Mouse (Mus musculus): ENCODE measurements around the gene Serinc3. TPM values are rescaled to one million over a fixed set of nuclear protein-coding genes. Genes with fewer than 3 reads are reported as not detected.

Gene Serinc3
- total RNA-seq, 1 experiment from 2014 or later, result 769 TPM

GRCm38 (mm10) chr2:163606161-163606560 is 38.8 kb downstream of the Serinc3 start:
- ATAC-seq (ENCODE audit: extremely low read depth, insufficient number of reproducible peaks, low FRiP score, poor library complexity, severe bottlenecking), result no peak

GRCm38 (mm10) chr2:163602101-163602971 is 42.6 kb downstream of the Serinc3 start, which contains the start of gene Ttpal:
Gene Ttpal (plus strand): TSS chr2:163602314.
- ATAC-seq (ENCODE audit: extremely low read depth, insufficient number of reproducible peaks, low FRiP score, poor library complexity, severe bottlenecking), result peak; percentile 84

- ATAC-seq (ENCODE audit: extremely low read depth, insufficient number of reproducible peaks, low FRiP score, poor library complexity, severe bottlenecking), result no peak
These were observed 43.2 kb downstream of the Serinc3 start for GRCm38 (mm10) chr2:163601712-163602100.

GRCm38 (mm10) chr2:163601066-163601465 is 43.9 kb downstream of the Serinc3 start:
- ATAC-seq (ENCODE audit: extremely low read depth, insufficient number of reproducible peaks, low FRiP score, poor library complexity, severe bottlenecking), result no peak

- peak; percentile 28 for ATAC-seq (ENCODE audit: extremely low read depth, insufficient number of reproducible peaks, low FRiP score, poor library complexity, severe bottlenecking)
These were observed 45.7 kb downstream of the Serinc3 start for GRCm38 (mm10) chr2:163599226-163599625.

- ATAC-seq (ENCODE audit: extremely low read depth, insufficient number of reproducible peaks, low FRiP score, poor library complexity, severe bottlenecking), result peak; percentile 39; the same call in 1 of the 2 replicates
These were observed 47.3 kb downstream of the Serinc3 start for GRCm38 (mm10) chr2:163597661-163598060.

GRCm38 (mm10) chr2:163596873-163597155 is 48.1 kb downstream of the Serinc3 start:
- ATAC-seq (ENCODE audit: extremely low read depth, insufficient number of reproducible peaks, low FRiP score, poor library complexity, severe bottlenecking), result no peak

GRCm38 (mm10) chr2:163596057-163596872 is 48.7 kb downstream of the Serinc3 start:
- no peak for ATAC-seq (ENCODE audit: extremely low read depth, insufficient number of reproducible peaks, low FRiP score, poor library complexity, severe bottlenecking)

GRCm38 (mm10) chr2:163595119-163595518 is 49.8 kb downstream of the Serinc3 start:
- ATAC-seq (ENCODE audit: extremely low read depth, insufficient number of reproducible peaks, low FRiP score, poor library complexity, severe bottlenecking), result no peak

- ATAC-seq (ENCODE audit: extremely low read depth, insufficient number of reproducible peaks, low FRiP score, poor library complexity, severe bottlenecking), result no peak
These were observed 51.2 kb downstream of the Serinc3 start for GRCm38 (mm10) chr2:163593636-163594282.

- 0 out of 2 replicates have a peak, but pooled peaks have one; percentile 27 for ATAC-seq (ENCODE audit: extremely low read depth, insufficient number of reproducible peaks, low FRiP score, poor library complexity, severe bottlenecking)
These were observed 52.8 kb downstream of the Serinc3 start for GRCm38 (mm10) chr2:163592084-163592483.

GRCm38 (mm10) chr2:163590996-163591395 is 53.9 kb downstream of the Serinc3 start:
- ATAC-seq (ENCODE audit: extremely low read depth, insufficient number of reproducible peaks, low FRiP score, poor library complexity, severe bottlenecking), result no peak

GRCm38 (mm10) chr2:163590211-163590610 is 54.7 kb downstream of the Serinc3 start:
- ATAC-seq (ENCODE audit: extremely low read depth, insufficient number of reproducible peaks, low FRiP score, poor library complexity, severe bottlenecking), result no peak

GRCm38 (mm10) chr2:163587506-163587905 is 57.4 kb downstream of the Serinc3 start:
- peak; percentile 60 for ATAC-seq (ENCODE audit: extremely low read depth, insufficient number of reproducible peaks, low FRiP score, poor library complexity, severe bottlenecking)

GRCm38 (mm10) chr2:163586384-163587261 is 58.3 kb downstream of the Serinc3 start:
- ATAC-seq (ENCODE audit: extremely low read depth, insufficient number of reproducible peaks, low FRiP score, poor library complexity, severe bottlenecking), result peak; percentile 52; the same call in 1 of the 2 replicates

- ATAC-seq (ENCODE audit: extremely low read depth, insufficient number of reproducible peaks, low FRiP score, poor library complexity, severe bottlenecking), result no peak
These were observed 60.9 kb downstream of the Serinc3 start for GRCm38 (mm10) chr2:163584088-163584426.

- no peak for ATAC-seq (ENCODE audit: extremely low read depth, insufficient number of reproducible peaks, low FRiP score, poor library complexity, severe bottlenecking)
These were observed 61.5 kb downstream of the Serinc3 start for GRCm38 (mm10) chr2:163583226-163584087.
